Mouse (Mus musculus): ENCODE results near the gene Bcat2. TPM values are rescaled to one million over a fixed set of nuclear protein-coding genes. Genes with fewer than 3 reads are reported as not detected.

Gene Bcat2
- total RNA-seq, 2 experiments from 2014 or later: 225 to 264 TPM

- DNase-seq: no peak
Observed at GRCm38 (mm10) chr7:45623507-45623906, 53.6 kb downstream of the Bcat2 start.

- no peak for DNase-seq
Observed at GRCm38 (mm10) chr7:45624718-45625117, 54.8 kb downstream of the Bcat2 start.

GRCm38 (mm10) chr7:45625481-45625880 is 55.5 kb downstream of the Bcat2 start:
- no peak for DNase-seq

- no peak for DNase-seq
Observed at GRCm38 (mm10) chr7:45626571-45627076, 56.7 kb downstream of the Bcat2 start.

GRCm38 (mm10) chr7:45627261-45627660 is 57.3 kb downstream of the Bcat2 start, which contains the start of gene Rasip1:
Gene Rasip1 (plus strand): TSS chr7:45627488.
- peak; percentile 68 to 87 for DNase-seq

GRCm38 (mm10) chr7:45628364-45629294 is 58.7 kb downstream of the Bcat2 start:
- peak; percentile 89 to 91 for DNase-seq

GRCm38 (mm10) chr7:45630064-45630907 is 60.3 kb downstream of the Bcat2 start:
- peak in 1 of 2 experiments; percentile 46 for DNase-seq

GRCm38 (mm10) chr7:45632499-45632898 is 62.5 kb downstream of the Bcat2 start:
- DNase-seq: peak; percentile 40 to 41

- peak; percentile 45 to 72 for DNase-seq
Observed at GRCm38 (mm10) chr7:45634946-45635681, 65.2 kb downstream of the Bcat2 start.

GRCm38 (mm10) chr7:45635711-45636688 is 66.0 kb downstream of the Bcat2 start:
- peak; percentile 66 to 70 for DNase-seq

GRCm38 (mm10) chr7:45637710-45638109 is 67.8 kb downstream of the Bcat2 start:
- no peak for DNase-seq

GRCm38 (mm10) chr7:45638623-45639401 is 68.9 kb downstream of the Bcat2 start:
- peak; percentile 92 to 93 for DNase-seq

Other genes starting within 250 kb of the Bcat2 start
- 10 to 100 TPM; 20.0 to 27.9 TPM for gene Trpm4, start 236.4 kb upstream of the Bcat2 start, total RNA-seq (2021)
- 100 to 1,000 TPM; 954 to 975 TPM for gene Hrc, start 234.9 kb upstream of the Bcat2 start, total RNA-seq (2021)
- gene Ppfia3, start 203.1 kb upstream of the Bcat2 start, total RNA-seq (2021): under 1 TPM in 1 of 2 experiments, not detected in 1; 0.33 TPM
- 1 to 10 TPM; 1.7 to 2.3 TPM for gene Lin7b, start 199.6 kb upstream of the Bcat2 start, total RNA-seq (2021)
- 10 to 100 TPM; 81.1 to 85.7 TPM for gene Snrnp70, start 174.4 kb upstream of the Bcat2 start, total RNA-seq (2021)
- 1 to 10 TPM; 6.1 to 7.4 TPM for gene Kcna7, start 164.5 kb upstream of the Bcat2 start, total RNA-seq (2021)
- gene Ntf5, start 156.5 kb upstream of the Bcat2 start, total RNA-seq (2021): under 1 TPM; 0.25 to 0.28 TPM
- not detected for gene Lhb, start 149.3 kb upstream of the Bcat2 start, total RNA-seq (2021)
- 100 to 1,000 TPM in 1 of 2 experiments, 10 to 100 TPM in 1; 99.2 to 105 TPM for gene Gys1, start 135.3 kb upstream of the Bcat2 start, total RNA-seq (2021)
- 10 to 100 TPM; 25.2 to 26.5 TPM for gene Ruvbl2, start 132.1 kb upstream of the Bcat2 start, total RNA-seq (2021)
- 100 to 1,000 TPM; 287 to 382 TPM for gene Ftl1, start 110.3 kb upstream of the Bcat2 start, total RNA-seq (2021)
- 10 to 100 TPM; 23.4 to 24.1 TPM for gene Bax, start 103.3 kb upstream of the Bcat2 start, total RNA-seq (2021)
- not detected for gene Tulp2, start 88.3 kb upstream of the Bcat2 start, total RNA-seq (2021)
- 10 to 100 TPM in 1 of 2 experiments, 1 to 10 TPM in 1; 8.7 to 12.3 TPM for gene Gm45808, start 83.3 kb upstream of the Bcat2 start, total RNA-seq (2021)
- gene Dhdh, start 81.3 kb upstream of the Bcat2 start, total RNA-seq (2021): 10 to 100 TPM in 1 of 2 experiments, 1 to 10 TPM in 1; 7.9 to 13.1 TPM
- gene Nucb1, start 59.7 kb upstream of the Bcat2 start, total RNA-seq (2021): 100 to 1,000 TPM; 129 to 143 TPM
- 10 to 100 TPM; 31.6 to 33.7 TPM for gene Ppp1r15a, start 43.9 kb upstream of the Bcat2 start, total RNA-seq (2021)
- 1 to 10 TPM; 2.0 to 2.5 TPM for gene Plekha4, start 43.8 kb upstream of the Bcat2 start, total RNA-seq (2021)
- gene Hsd17b14, start 15.3 kb upstream of the Bcat2 start, total RNA-seq (2021): under 1 TPM in 1 of 2 experiments, not detected in 1; 0.41 TPM
- not detected for gene Fgf21, start 45.3 kb downstream of the Bcat2 start, total RNA-seq (2021)
- not detected for gene Fut1, start 47.1 kb downstream of the Bcat2 start, total RNA-seq (2021)
- gene Izumo1, start 51.7 kb downstream of the Bcat2 start, total RNA-seq (2021): under 1 TPM; 0.17 to 0.26 TPM
- 10 to 100 TPM; 21.6 to 26.8 TPM for gene Rasip1, start 57.3 kb downstream of the Bcat2 start, total RNA-seq (2021)
- 1 to 10 TPM; 2.4 to 2.6 TPM for gene Mamstr, start 69.8 kb downstream of the Bcat2 start, total RNA-seq (2021)
- under 1 TPM; 0.42 to 0.46 TPM for gene Fut2, start 96.2 kb downstream of the Bcat2 start, total RNA-seq (2021)
- not detected for gene Ntn5, start 113.9 kb downstream of the Bcat2 start, total RNA-seq (2021)
- under 1 TPM; 0.18 to 0.30 TPM for gene Sec1, start 124.2 kb downstream of the Bcat2 start, total RNA-seq (2021)
- 1 to 10 TPM; 3.4 to 5.9 TPM for gene Car11, start 129.7 kb downstream of the Bcat2 start, total RNA-seq (2021)
- 10 to 100 TPM; 12.1 to 15.0 TPM for gene Dbp, start 134.9 kb downstream of the Bcat2 start, total RNA-seq (2021)
- 100 to 1,000 TPM; 574 to 615 TPM for gene Rpl18, start 145.3 kb downstream of the Bcat2 start, total RNA-seq (2021)
- gene Sphk2, start 147.8 kb downstream of the Bcat2 start, total RNA-seq (2021): 10 to 100 TPM; 18.4 to 20.2 TPM
- under 1 TPM; 0.30 to 0.62 TPM for gene Fam83e, start 151.1 kb downstream of the Bcat2 start, total RNA-seq (2021)
- gene Spaca4, start 155.7 kb downstream of the Bcat2 start, total RNA-seq (2021): not detected
- not detected for gene Lmtk3, start 213.6 kb downstream of the Bcat2 start, total RNA-seq (2021)
- not detected for gene Sult2b1, start 214.5 kb downstream of the Bcat2 start, total RNA-seq (2021)
- 10 to 100 TPM; 65.8 to 68.9 TPM for gene Cyth2, start 244.4 kb downstream of the Bcat2 start, total RNA-seq (2021)

Data from heart, adult 18-20 months (tissue).